Mouse (Mus musculus): Measurements from ENCODE around the gene Kalrn.

The Kalrn gene

GRCm38 (mm10) chr16:34071223-34071825 lies 502.0 kb downstream of the Kalrn start:
- DNase-seq (ENCODE audit: low spot score), result no peak

GRCm38 (mm10) chr16:34069481-34069880 lies 503.9 kb downstream of the Kalrn start:
- no peak for DNase-seq (ENCODE audit: low spot score)

- DNase-seq (ENCODE audit: low spot score), result no peak
Measured at GRCm38 (mm10) chr16:34066922-34067321, 506.4 kb downstream of the Kalrn start.

- no peak for DNase-seq (ENCODE audit: low spot score)
Measured at GRCm38 (mm10) chr16:34066376-34066775, 507.0 kb downstream of the Kalrn start.

GRCm38 (mm10) chr16:34063313-34063712 lies 510.0 kb downstream of the Kalrn start:
- DNase-seq (ENCODE audit: low spot score), result no peak

GRCm38 (mm10) chr16:34061661-34062060 lies 511.7 kb downstream of the Kalrn start:
- DNase-seq (ENCODE audit: low spot score), result no peak

- DNase-seq (ENCODE audit: low spot score), result no peak
Measured at GRCm38 (mm10) chr16:34058611-34059010, 514.7 kb downstream of the Kalrn start.

- DNase-seq (ENCODE audit: low spot score), result no peak
Measured at GRCm38 (mm10) chr16:34057464-34057863, 515.9 kb downstream of the Kalrn start.

- no peak for DNase-seq (ENCODE audit: low spot score)
Measured at GRCm38 (mm10) chr16:34056418-34057111, 516.8 kb downstream of the Kalrn start.

GRCm38 (mm10) chr16:34050090-34050489 lies 523.2 kb downstream of the Kalrn start:
- no peak for DNase-seq (ENCODE audit: low spot score)

GRCm38 (mm10) chr16:34049361-34049760 lies 524.0 kb downstream of the Kalrn start:
- no peak for DNase-seq (ENCODE audit: low spot score)

GRCm38 (mm10) chr16:34048232-34048631 lies 525.1 kb downstream of the Kalrn start:
- DNase-seq (ENCODE audit: low spot score), result no peak

GRCm38 (mm10) chr16:34047543-34047942 lies 525.8 kb downstream of the Kalrn start:
- no peak for DNase-seq (ENCODE audit: low spot score)

GRCm38 (mm10) chr16:34047006-34047360 lies 526.3 kb downstream of the Kalrn start:
- no peak for DNase-seq (ENCODE audit: low spot score)

- no peak for DNase-seq (ENCODE audit: low spot score)
Measured at GRCm38 (mm10) chr16:34046268-34047005, 526.9 kb downstream of the Kalrn start.

- no peak for DNase-seq (ENCODE audit: low spot score)
Measured at GRCm38 (mm10) chr16:34044539-34044938, 528.8 kb downstream of the Kalrn start.

GRCm38 (mm10) chr16:34043048-34043795 lies 530.1 kb downstream of the Kalrn start:
- DNase-seq (ENCODE audit: low spot score), result no peak

- DNase-seq (ENCODE audit: low spot score), result no peak
Measured at GRCm38 (mm10) chr16:34042586-34042985, 530.7 kb downstream of the Kalrn start.

- DNase-seq (ENCODE audit: low spot score), result no peak
Measured at GRCm38 (mm10) chr16:34040276-34040675, 533.1 kb downstream of the Kalrn start.

GRCm38 (mm10) chr16:34039736-34040135 lies 533.6 kb downstream of the Kalrn start:
- DNase-seq (ENCODE audit: low spot score), result no peak

GRCm38 (mm10) chr16:34036327-34037047 lies 536.8 kb downstream of the Kalrn start:
- DNase-seq (ENCODE audit: low spot score), result no peak

- DNase-seq (ENCODE audit: low spot score), result no peak
Measured at GRCm38 (mm10) chr16:34035780-34036179, 537.6 kb downstream of the Kalrn start.

All from ovary, postnatal 10 days (tissue).